Mouse (Mus musculus) heart, adult 2 months (tissue): ENCODE measurements around the gene Plekhg4. TPM values are rescaled to one million over a fixed set of nuclear protein-coding genes. Genes with fewer than 3 reads are reported as not detected.

Experiments
- DNase-seq, 2 experiments: peaks; one replicate each; pipeline ENCODE4 v3.0.0; 2021
- H3K27ac ChIP-seq: fragments of 200-600 bp; 2 replicates; pipeline ENCODE4 v1.8.1; 2022
- H3K27me3 ChIP-seq: fragments of 200-500 bp; 2 replicates; pipeline ENCODE4 v1.6.1; 2012; ENCODE audit warnings: mild to moderate bottlenecking, low read length, inconsistent platforms, mixed read lengths; ENCODE audit not compliant: control insufficient read depth, insufficient read depth
- H3K36me3 ChIP-seq: fragments of 200-500 bp; 2 replicates; pipeline ENCODE4 v1.6.1; 2012; ENCODE audit warnings: low read length, inconsistent platforms; ENCODE audit not compliant: control insufficient read depth, insufficient read depth
- H3K4me1 ChIP-seq: fragments of 200-500 bp; 2 replicates; pipeline ENCODE4 v1.6.1; 2011; ENCODE audit warnings: low read length; ENCODE audit not compliant: control insufficient read depth, insufficient read depth
- H3K4me3 ChIP-seq: fragments of 200-600 bp; 2 replicates; pipeline ENCODE4 v1.8.1; 2022
- H3K79me2 ChIP-seq: fragments of 200-500 bp; replicated peaks from 2 replicates; pipeline ENCODE4 v1.6.1; 2012; ENCODE audit warnings: mild to moderate bottlenecking, inconsistent platforms, low read length, moderate library complexity, mixed read lengths; ENCODE audit not compliant: control insufficient read depth, insufficient read depth
- H3K9ac ChIP-seq: fragments of 200-500 bp; 2 replicates; pipeline ENCODE4 v1.6.1; 2012; ENCODE audit warnings: low read depth, mild to moderate bottlenecking, control low read depth, inconsistent platforms, low read length, mixed read lengths
- CTCF ChIP-seq: fragments of 200-600 bp; IDR thresholded peaks from 2 replicates; pipeline ENCODE4 v1.8.1; 2022; ENCODE audit warnings: antibody characterized with exemption, mild to moderate bottlenecking, moderate library complexity
- EP300 ChIP-seq: fragments of 200-500 bp; IDR thresholded peaks from 2 replicates; pipeline ENCODE4 v1.6.1; 2011; ENCODE audit warnings: low read depth, low read length, control low read depth; ENCODE audit not compliant: insufficient read depth
- POLR2A ChIP-seq: fragments of 200-500 bp; IDR thresholded peaks from 2 replicates; pipeline ENCODE4 v1.6.1; 2011; ENCODE audit warnings: mild to moderate bottlenecking, low read depth, low read length, control low read depth; ENCODE audit not compliant: insufficient read depth
- WGBS: fragments of 180-500 bp; shearing (Covaris S2); methylation state at CpG from one replicate; pipeline ENCODE4 v1.1.7; 2018; 5-methylcytosine and 5-hydroxymethylcytosine counted together
- intact Hi-C: fragments of 180-260 bp; cut with DNase I; formaldehyde crosslinking; loops from one replicate; pipeline ENCODE4 v1.15.1; 2025
- polyA plus RNA-seq: library from polyadenylated mRNA; depleted of rRNA; stranded (reverse); fragments of >200 nt; gene quantifications from 2 replicates; pipeline ENCODE4 v1.2.3, GENCODE M21; 2012
- total RNA-seq, 2 experiments: library from RNA; stranded (reverse); gene quantifications; 2 replicates each; pipeline ENCODE4 v1.2.3; 2021

Gene Plekhg4
- total and polyA plus RNA-seq, 3 experiments: 0.10 to 0.20 TPM; not detected in 1

- Histone ChIP-seq H3K9ac (no peak overlapping the region), H3K4me1 (peaks cover 8% of the 10 kb centered on the region), H3K27me3 (no peaks in the 10 kb centered on the region), H3K36me3 (no peaks in the 10 kb centered on the region; the same call in 1 of the 2 replicates), H3K4me3 (no peak overlapping the region), H3K27ac (peak overlapping the region; percentile 61), H3K79me2 (no peaks in the 10 kb centered on the region)
- WGBS: 64% methylated on average over 26 of the region's 26 CpGs
- DNase-seq: peak; percentile 65 to 66
- TF ChIP-seq POLR2A: peak; percentile 33; the same call in 1 of the 2 replicates
- peak; percentile 82 for TF ChIP-seq EP300
- TF ChIP-seq CTCF: no peak
- intact Hi-C loops: loop anchor here (5.0 kb wide), 1 partner anchor 122 kb away; no protein-coding TSS in a partner anchor
These were observed 17.7 kb upstream of the Plekhg4 start for GRCm38 (mm10) chr8:105355179-105356024.

DNA sequence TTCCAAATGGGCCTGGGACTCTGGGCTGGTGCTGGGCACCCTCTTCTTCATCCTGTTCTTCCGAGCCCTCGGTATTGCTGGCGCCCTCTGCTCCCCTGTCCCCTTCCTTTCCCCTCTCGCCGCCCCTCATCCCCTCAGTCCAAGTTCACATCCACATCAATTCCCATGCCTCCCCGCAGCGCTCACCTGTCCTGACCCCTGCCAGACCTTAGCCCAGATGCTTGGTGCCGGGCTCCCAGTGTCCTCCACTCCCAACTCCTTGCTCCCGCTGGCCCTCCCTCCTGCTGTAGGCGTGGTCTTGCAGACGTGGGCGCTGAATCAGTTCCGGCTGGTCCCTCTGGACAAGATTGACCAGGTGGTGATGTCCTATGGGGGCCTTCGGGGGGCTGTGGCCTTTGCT lies 16.4 kb upstream of the Plekhg4 start:
- Histone ChIP-seq H3K4me3 (no peak overlapping the region), H3K27ac (no peak overlapping the region), H3K79me2 (no peaks in the 10 kb centered on the region), H3K27me3 (no peaks in the 10 kb centered on the region), H3K4me1 (peaks cover 8% of the 10 kb centered on the region), H3K36me3 (no peaks in the 10 kb centered on the region; the same call in 1 of the 2 replicates), H3K9ac (no peak overlapping the region)
- no peak for DNase-seq
- intact Hi-C loops: loop anchor here (5.0 kb wide), 1 partner anchor 121 kb away; no protein-coding TSS in a partner anchor
- TF ChIP-seq POLR2A (no peak), EP300 (no peak), CTCF (no peak)
- 92% methylated on average over 14 of the region's 14 CpGs for WGBS

DNA sequence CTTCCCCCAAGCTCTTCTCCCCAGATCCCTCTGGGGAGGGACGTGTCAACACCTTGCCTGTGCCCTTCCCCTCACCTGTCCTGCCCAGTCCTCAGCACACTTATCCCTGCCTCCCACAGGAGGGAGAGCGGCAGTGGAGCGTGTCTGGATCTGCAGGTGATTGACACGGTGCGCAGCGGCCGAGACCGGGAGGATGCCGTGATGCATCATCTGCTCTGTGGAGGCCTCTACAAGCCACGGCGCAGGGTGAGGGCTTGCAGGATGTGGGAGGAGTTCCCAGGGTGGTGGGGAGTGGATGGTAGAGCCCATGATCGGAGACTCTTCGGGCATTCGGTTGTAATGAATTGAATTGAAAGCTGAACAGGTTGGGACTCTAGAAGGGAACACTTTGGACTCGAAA lies 13.9 kb upstream of the Plekhg4 start:
- H3K79me2 ChIP-seq: no peaks in the 10 kb centered on the region
- 84% methylated on average over 15 of the region's 15 CpGs for WGBS
- H3K4me3 ChIP-seq: no peak overlapping the region
- H3K4me1 ChIP-seq: peaks cover 13% of the 10 kb centered on the region
- intact Hi-C loops: loop anchor here (1.0 to 5.0 kb wide), 2 partner anchors 38 to 118 kb away; no protein-coding TSS in a partner anchor
- no peak overlapping the region for H3K27ac ChIP-seq
- H3K27me3 ChIP-seq: no peaks in the 10 kb centered on the region
- H3K36me3 ChIP-seq: no peaks in the 10 kb centered on the region; the same call in 1 of the 2 replicates
- H3K9ac ChIP-seq: no peak overlapping the region
- TF ChIP-seq POLR2A (no peak), EP300 (no peak), CTCF (no peak)
- no peak for DNase-seq

GRCm38 (mm10) chr8:105359646-105360045 lies 13.4 kb upstream of the Plekhg4 start:
- Histone ChIP-seq H3K9ac (no peak overlapping the region), H3K4me3 (no peak overlapping the region), H3K4me1 (peaks cover 11% of the 10 kb centered on the region), H3K36me3 (no peaks in the 10 kb centered on the region), H3K79me2 (no peaks in the 10 kb centered on the region), H3K27me3 (no peaks in the 10 kb centered on the region), H3K27ac (no peak overlapping the region)
- intact Hi-C loops: loop anchor here (1.0 to 5.0 kb wide), 2 partner anchors 38 to 118 kb away; no protein-coding TSS in a partner anchor
- 46% methylated on average over 4 of the region's 4 CpGs for WGBS
- DNase-seq: no peak
- TF ChIP-seq EP300 (no peak), CTCF (peak; percentile 67)

GRCm38 (mm10) chr8:105361751-105362702 lies 11.0 kb upstream of the Plekhg4 start:
- no peak overlapping the region for H3K9ac ChIP-seq
- no peaks in the 10 kb centered on the region for H3K27me3 ChIP-seq
- no peaks in the 10 kb centered on the region for H3K36me3 ChIP-seq
- no peak overlapping the region for H3K4me3 ChIP-seq
- peak overlapping the region; percentile 26; the same call in 1 of the 2 replicates for H3K27ac ChIP-seq
- intact Hi-C loops: no loop called here
- 40% methylated on average over 12 of the region's 12 CpGs for WGBS
- peaks cover 5% of the 10 kb centered on the region for H3K4me1 ChIP-seq
- no peaks in the 10 kb centered on the region for H3K79me2 ChIP-seq
- peak in 1 of 2 experiments; percentile 48 for DNase-seq
- TF ChIP-seq EP300: no peak
- TF ChIP-seq CTCF: no peak
- no peak for TF ChIP-seq POLR2A
